Mouse (Mus musculus): Measurements from ENCODE around the gene Dner. TPM values are rescaled to one million over a fixed set of nuclear protein-coding genes. Genes with fewer than 3 reads are reported as not detected.

Dner gene
- polyA plus RNA-seq, 1 experiment, result 0.08 TPM

GRCm38 (mm10) chr1:84694688-84695474 lies 1.1 kb downstream of the Dner start:
- 20% methylated on average over 26 of the region's 26 CpGs for WGBS
- Histone ChIP-seq H3K4me3 (ENCODE audit: extremely low read depth, insufficient read depth, insufficient read length) (no peak overlapping the region), H3K4me1 (ENCODE audit: control insufficient read depth, insufficient read depth, insufficient read length) (peaks cover 4% of the 10 kb centered on the region; the same call in 1 of the 2 replicates), H3K27ac (ENCODE audit: insufficient read depth, low read length) (no peak overlapping the region), H3K27me3 (ENCODE audit: control insufficient read depth, insufficient read depth, low read length) (peaks cover 12% of the 10 kb centered on the region), H3K36me3 (ENCODE audit: control insufficient read depth, insufficient read depth, low read length) (no peaks in the 10 kb centered on the region)
- no peak for TF ChIP-seq POLR2A (IDR thresholded peaks at IDR 0.05; ENCODE audit: low read depth, low read length)
- TF ChIP-seq CTCF (IDR thresholded peaks at IDR 0.05; ENCODE audit: extremely low read depth, insufficient read depth, insufficient read length, insufficient replicate concordance), result no peak
- DNase-seq (ENCODE audit: low read depth in 1 of 2, low spot score in 2 of 2), result no peak

- no peaks in the 10 kb centered on the region for H3K4me1 ChIP-seq (ENCODE audit: control insufficient read depth, insufficient read depth, insufficient read length)
- H3K27me3 ChIP-seq (ENCODE audit: control insufficient read depth, insufficient read depth, low read length), result no peaks in the 10 kb centered on the region
- H3K36me3 ChIP-seq (ENCODE audit: control insufficient read depth, insufficient read depth, low read length), result no peaks in the 10 kb centered on the region
- TF ChIP-seq POLR2A (IDR thresholded peaks at IDR 0.05; ENCODE audit: low read depth, low read length), result no peak
- no peak for TF ChIP-seq CTCF (IDR thresholded peaks at IDR 0.05; ENCODE audit: extremely low read depth, insufficient read depth, insufficient read length, insufficient replicate concordance)
- no peak for DNase-seq (ENCODE audit: low read depth in 1 of 2, low spot score in 2 of 2)
- H3K4me3 ChIP-seq (ENCODE audit: extremely low read depth, insufficient read depth, insufficient read length), result no peak overlapping the region
- WGBS, result 66% methylated on average over 4 of the region's 4 CpGs
- H3K27ac ChIP-seq (ENCODE audit: insufficient read depth, low read length), result no peak overlapping the region
Measured at GRCm38 (mm10) chr1:84677910-84678309, 18.1 kb downstream of the Dner start.

DNA sequence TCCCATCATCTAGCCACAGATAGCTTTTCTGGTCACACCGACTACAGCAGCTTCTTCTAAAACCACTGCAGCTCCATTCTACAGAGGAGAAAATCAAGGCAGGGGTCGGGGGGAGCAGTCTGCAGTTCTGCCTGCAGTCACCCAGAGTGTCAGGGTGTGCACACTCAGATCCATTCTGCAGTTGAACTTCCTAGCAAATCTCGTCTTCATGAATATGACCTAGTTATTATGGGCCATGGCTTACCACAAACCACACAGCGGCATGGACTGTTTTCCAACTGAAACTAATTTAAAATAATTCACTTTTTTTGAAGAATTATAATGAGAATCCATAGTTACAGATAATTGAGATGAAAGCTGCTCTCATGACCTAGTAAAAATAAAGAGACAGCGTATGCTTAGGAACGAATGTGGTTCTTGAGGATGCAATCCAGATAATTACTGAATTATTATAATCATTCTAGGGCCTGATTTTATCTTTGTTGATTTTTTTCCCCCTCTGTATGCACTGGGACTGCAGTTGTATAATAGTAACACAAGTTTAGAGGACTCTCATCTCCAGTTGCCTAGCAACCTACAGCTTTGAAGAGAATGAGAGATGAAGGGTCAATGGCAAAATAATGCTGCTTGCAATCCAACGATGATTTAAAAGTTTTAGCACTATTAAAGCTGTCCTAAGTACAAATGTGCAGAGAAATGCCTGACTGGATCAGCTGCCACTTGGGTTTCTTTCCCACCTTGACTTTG lies 27.7 kb downstream of the Dner start:
- H3K27me3 ChIP-seq (ENCODE audit: control insufficient read depth, insufficient read depth, low read length), result no peaks in the 10 kb centered on the region
- 73% methylated on average over 7 of the region's 7 CpGs for WGBS
- no peaks in the 10 kb centered on the region for H3K36me3 ChIP-seq (ENCODE audit: control insufficient read depth, insufficient read depth, low read length)
- no peak overlapping the region for H3K27ac ChIP-seq (ENCODE audit: insufficient read depth, low read length)
- no peak for TF ChIP-seq CTCF (IDR thresholded peaks at IDR 0.05; ENCODE audit: extremely low read depth, insufficient read depth, insufficient read length, insufficient replicate concordance)
- no peak for TF ChIP-seq POLR2A (IDR thresholded peaks at IDR 0.05; ENCODE audit: low read depth, low read length)
- H3K4me1 ChIP-seq (ENCODE audit: control insufficient read depth, insufficient read depth, insufficient read length), result no peaks in the 10 kb centered on the region
- DNase-seq (ENCODE audit: low read depth in 1 of 2, low spot score in 2 of 2), result no peak
- no peak overlapping the region for H3K4me3 ChIP-seq (ENCODE audit: extremely low read depth, insufficient read depth, insufficient read length)

DNA sequence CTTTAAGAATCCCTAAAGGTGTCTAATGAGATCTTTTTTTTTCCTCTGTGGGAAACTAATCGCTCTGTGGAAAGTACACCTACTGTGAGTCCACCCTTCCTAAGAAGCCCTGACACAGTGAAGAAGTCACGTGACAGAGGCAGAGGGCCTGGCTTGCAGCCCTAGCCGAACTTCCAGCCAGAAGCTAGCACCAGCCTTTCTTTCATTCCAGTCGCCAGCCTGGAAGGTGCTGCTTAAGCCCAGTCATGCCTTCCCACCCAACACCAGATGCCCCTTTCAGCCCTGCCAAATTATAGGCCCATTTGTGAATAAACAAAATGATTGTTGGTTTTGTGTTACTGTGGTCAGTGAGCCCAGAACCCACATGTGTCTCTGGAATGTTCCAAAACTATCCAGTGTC lies 28.4 kb downstream of the Dner start:
- Histone ChIP-seq H3K27me3 (ENCODE audit: control insufficient read depth, insufficient read depth, low read length) (no peaks in the 10 kb centered on the region), H3K4me3 (ENCODE audit: extremely low read depth, insufficient read depth, insufficient read length) (no peak overlapping the region), H3K4me1 (ENCODE audit: control insufficient read depth, insufficient read depth, insufficient read length) (no peaks in the 10 kb centered on the region), H3K27ac (ENCODE audit: insufficient read depth, low read length) (no peak overlapping the region), H3K36me3 (ENCODE audit: control insufficient read depth, insufficient read depth, low read length) (no peaks in the 10 kb centered on the region)
- 89% methylated on average over 4 of the region's 4 CpGs for WGBS
- TF ChIP-seq CTCF (IDR thresholded peaks at IDR 0.05; ENCODE audit: extremely low read depth, insufficient read depth, insufficient read length, insufficient replicate concordance) (no peak), POLR2A (IDR thresholded peaks at IDR 0.05; ENCODE audit: low read depth, low read length) (no peak)
- DNase-seq (ENCODE audit: low read depth in 1 of 2, low spot score in 2 of 2), result no peak

- TF ChIP-seq POLR2A (IDR thresholded peaks at IDR 0.05; ENCODE audit: low read depth, low read length) (no peak), CTCF (IDR thresholded peaks at IDR 0.05; ENCODE audit: extremely low read depth, insufficient read depth, insufficient read length, insufficient replicate concordance) (no peak)
- Histone ChIP-seq H3K4me1 (ENCODE audit: control insufficient read depth, insufficient read depth, insufficient read length) (no peaks in the 10 kb centered on the region), H3K27me3 (ENCODE audit: control insufficient read depth, insufficient read depth, low read length) (no peaks in the 10 kb centered on the region), H3K27ac (ENCODE audit: insufficient read depth, low read length) (no peak overlapping the region), H3K4me3 (ENCODE audit: extremely low read depth, insufficient read depth, insufficient read length) (no peak overlapping the region), H3K36me3 (ENCODE audit: control insufficient read depth, insufficient read depth, low read length) (no peaks in the 10 kb centered on the region)
- WGBS, result 75% methylated on average over 4 of the region's 4 CpGs
- DNase-seq (ENCODE audit: low read depth in 1 of 2, low spot score in 2 of 2), result no peak
Measured at GRCm38 (mm10) chr1:84664377-84665118, 31.5 kb downstream of the Dner start.

GRCm38 (mm10) chr1:84646781-84647180 lies 49.2 kb downstream of the Dner start:
- 80% methylated on average over 2 of the region's 2 CpGs for WGBS
- TF ChIP-seq POLR2A (IDR thresholded peaks at IDR 0.05; ENCODE audit: low read depth, low read length), result no peak
- TF ChIP-seq CTCF (IDR thresholded peaks at IDR 0.05; ENCODE audit: extremely low read depth, insufficient read depth, insufficient read length, insufficient replicate concordance), result no peak
- Histone ChIP-seq H3K36me3 (ENCODE audit: control insufficient read depth, insufficient read depth, low read length) (no peaks in the 10 kb centered on the region), H3K4me1 (ENCODE audit: control insufficient read depth, insufficient read depth, insufficient read length) (no peaks in the 10 kb centered on the region), H3K4me3 (ENCODE audit: extremely low read depth, insufficient read depth, insufficient read length) (no peak overlapping the region), H3K27ac (ENCODE audit: insufficient read depth, low read length) (no peak overlapping the region), H3K27me3 (ENCODE audit: control insufficient read depth, insufficient read depth, low read length) (no peaks in the 10 kb centered on the region)
- DNase-seq (ENCODE audit: low read depth in 1 of 2, low spot score in 2 of 2), result no peak

All from spleen, adult 2 months (tissue).